Mouse (Mus musculus) ES-CJ7 (cell line): ENCODE data around the gene Akr1b10.

Experiments
- DNase-seq: peaks from one replicate; pipeline ENCODE4 v3.0.0; 2011; ENCODE audit warnings: low read depth, low spot score

Gene Akr1b10

GRCm38 (mm10) chr6:34384110-34384661, at the start of gene Akr1b10:
Gene Akr1b10, plus strand, starts transcription at chr6:34384218.
- peak; percentile 72 for DNase-seq

- no peak for DNase-seq
These were observed 49.3 kb upstream of the Akr1b10 start for GRCm38 (mm10) chr6:34334673-34335072.

GRCm38 (mm10) chr6:34337799-34338198, 46.2 kb upstream of the Akr1b10 start:
- no peak for DNase-seq

GRCm38 (mm10) chr6:34341991-34342390, 42.0 kb upstream of the Akr1b10 start:
- no peak for DNase-seq

GRCm38 (mm10) chr6:34342476-34342875, 41.5 kb upstream of the Akr1b10 start:
- no peak for DNase-seq

- DNase-seq: peak; percentile 35
These were observed 40.6 kb upstream of the Akr1b10 start for GRCm38 (mm10) chr6:34343426-34343825.

- DNase-seq: peak; percentile 99
These were observed 39.7 kb upstream of the Akr1b10 start for GRCm38 (mm10) chr6:34344135-34344850.

GRCm38 (mm10) chr6:34344935-34345334, 39.1 kb upstream of the Akr1b10 start:
- peak; percentile 97 for DNase-seq

GRCm38 (mm10) chr6:34346096-34346898, 37.7 kb upstream of the Akr1b10 start:
- DNase-seq: peak; percentile 92

- DNase-seq: no peak
These were observed 33.9 kb upstream of the Akr1b10 start for GRCm38 (mm10) chr6:34350037-34350699.

- peak; percentile 56 for DNase-seq
These were observed 32.5 kb upstream of the Akr1b10 start for GRCm38 (mm10) chr6:34351481-34351880.

GRCm38 (mm10) chr6:34352401-34352800, 31.6 kb upstream of the Akr1b10 start:
- no peak for DNase-seq

- DNase-seq: no peak
These were observed 30.2 kb upstream of the Akr1b10 start, which contains the start of gene Akr1b8 for GRCm38 (mm10) chr6:34353658-34354353. Gene Akr1b8, plus strand, starts transcription at chr6:34354119.

- no peak for DNase-seq
These were observed 29.4 kb upstream of the Akr1b10 start for GRCm38 (mm10) chr6:34354354-34355348.

- no peak for DNase-seq
These were observed 28.7 kb upstream of the Akr1b10 start for GRCm38 (mm10) chr6:34355349-34355747.

- no peak for DNase-seq
These were observed 28.2 kb upstream of the Akr1b10 start for GRCm38 (mm10) chr6:34355841-34356240.

- DNase-seq: no peak
These were observed 19.5 kb upstream of the Akr1b10 start for GRCm38 (mm10) chr6:34364217-34365136.

GRCm38 (mm10) chr6:34367998-34368397, 16.0 kb upstream of the Akr1b10 start:
- no peak for DNase-seq

- DNase-seq: no peak
These were observed 13.9 kb upstream of the Akr1b10 start for GRCm38 (mm10) chr6:34370081-34370480.
